Mouse (Mus musculus) heart, postnatal 14 days (tissue): ENCODE results near the gene Rhpn2. TPM values are rescaled to one million over a fixed set of nuclear protein-coding genes. Genes with fewer than 3 reads are reported as not detected.

ENCODE experiments used
- DNase-seq, 2 experiments: peaks; one replicate each; pipeline ENCODE4 v3.0.0; 2021 to 2022
- intact Hi-C: fragments of 180-260 bp; cut with DNase I; formaldehyde crosslinking; loops from one replicate; pipeline ENCODE4 v1.15.1; 2025
- total RNA-seq, 2 experiments: library from RNA; stranded (reverse); gene quantifications; 2 replicates each; pipeline ENCODE4 v1.2.3; 2021

Gene Rhpn2
- total RNA-seq, 2 experiments from 2014 or later: 5.0 to 6.0 TPM

DNA sequence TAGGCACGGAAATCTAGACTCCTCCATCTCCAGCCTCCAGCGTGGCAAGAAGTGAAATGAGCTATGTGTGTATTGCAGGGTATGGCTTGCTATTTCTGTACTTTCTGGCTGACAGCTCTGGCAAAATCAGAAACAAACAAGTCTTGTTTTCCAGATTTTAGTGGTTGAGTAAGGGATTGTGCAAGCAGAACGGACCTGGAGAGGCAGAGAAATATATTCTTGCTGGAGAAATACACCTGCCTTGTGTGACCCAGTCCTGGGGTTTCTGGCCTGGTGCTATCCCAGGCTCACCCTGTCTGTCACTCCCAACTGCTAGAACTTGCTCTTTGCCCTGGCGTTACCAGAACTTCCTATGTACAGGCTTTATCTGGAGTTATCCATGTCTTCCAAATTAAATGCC is 8.5 kb downstream of the Rhpn2 start:
- DNase-seq: no peak
- intact Hi-C loops: no loop called here

DNA sequence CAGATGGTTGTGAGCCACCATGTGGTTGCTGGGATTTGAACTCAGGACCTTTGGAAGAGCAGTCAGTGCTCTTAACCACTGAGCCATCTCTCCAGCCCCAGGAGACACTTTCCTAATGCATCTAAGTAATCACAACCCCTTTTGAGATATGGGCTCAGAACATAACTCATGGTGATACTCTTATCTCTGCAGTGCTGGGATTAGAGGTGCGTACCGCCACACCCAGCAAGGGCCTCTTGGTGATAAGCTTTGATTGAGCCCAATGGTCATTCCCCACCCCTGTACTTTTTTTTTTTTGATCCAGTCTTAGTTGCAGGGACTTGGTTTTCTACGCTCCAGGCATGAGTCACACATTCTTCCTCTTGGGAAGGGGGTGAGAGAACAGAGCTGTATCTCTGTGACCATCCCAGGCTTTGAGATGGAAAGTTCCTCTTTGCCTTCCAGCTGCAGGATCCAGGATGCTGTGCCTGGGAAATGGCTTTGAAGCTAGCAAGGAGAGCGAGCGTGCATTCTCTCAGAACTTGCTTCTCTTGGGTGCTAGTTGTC is 10.9 kb downstream of the Rhpn2 start:
- no peak for DNase-seq
- intact Hi-C loops: no loop called here

DNA sequence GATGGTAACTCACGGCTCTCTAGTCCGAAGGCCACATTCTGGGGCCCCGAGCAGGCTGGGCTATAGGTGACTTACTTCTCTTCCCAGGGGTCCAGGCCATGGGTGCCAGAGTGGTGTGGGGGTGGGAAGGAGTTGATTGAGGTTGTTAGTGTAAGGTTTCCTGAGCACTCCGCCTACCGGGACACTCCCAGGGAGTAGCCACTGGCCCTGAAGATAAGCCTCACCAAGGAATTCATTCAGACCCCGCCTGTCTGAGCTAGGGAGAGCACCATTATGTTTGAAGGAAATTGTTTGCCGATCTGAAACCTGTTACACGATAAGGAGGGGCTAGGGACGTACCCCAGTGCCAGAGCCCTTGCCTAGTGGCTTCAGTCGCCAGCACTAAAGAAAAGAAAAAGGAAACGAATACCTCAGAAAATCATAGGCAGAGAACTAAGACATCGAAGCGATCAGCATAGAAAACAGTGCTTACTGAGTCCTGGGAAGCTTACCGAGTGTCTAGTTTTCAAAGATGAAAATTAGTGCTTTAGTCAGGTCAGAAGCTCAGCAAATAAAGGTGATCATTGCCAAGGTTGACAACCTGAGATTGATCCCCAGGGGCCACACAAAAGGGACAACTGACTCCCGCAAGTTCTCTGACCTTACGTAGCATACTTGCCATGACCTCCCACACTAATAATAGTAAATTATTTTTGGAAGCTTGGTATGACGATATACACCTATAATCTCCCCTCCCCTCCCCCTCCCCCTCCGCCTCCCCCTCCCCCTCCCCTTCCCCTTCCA is 14.1 kb downstream of the Rhpn2 start:
- intact Hi-C loops: no loop called here
- no peak for DNase-seq

DNA sequence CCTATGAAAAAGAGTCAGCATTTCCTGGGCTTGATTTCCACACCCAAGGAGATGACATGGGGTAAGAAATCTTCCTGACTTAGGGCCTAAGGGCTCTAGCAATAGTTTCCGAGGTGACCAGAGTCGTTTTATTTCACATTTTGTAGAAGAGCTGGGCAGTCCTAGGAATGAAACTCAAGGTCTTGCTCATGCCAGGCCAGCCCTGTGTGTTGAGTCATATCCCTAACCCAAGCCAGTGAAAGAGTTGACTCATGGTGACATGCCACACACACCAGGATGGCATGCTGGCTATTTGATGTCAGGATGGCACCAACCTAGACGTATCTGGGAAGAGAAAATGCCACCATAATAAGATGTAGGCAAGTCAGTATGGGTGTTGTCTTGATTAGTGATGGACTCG is 15.1 kb downstream of the Rhpn2 start:
- intact Hi-C loops: no loop called here
- no peak for DNase-seq

DNA sequence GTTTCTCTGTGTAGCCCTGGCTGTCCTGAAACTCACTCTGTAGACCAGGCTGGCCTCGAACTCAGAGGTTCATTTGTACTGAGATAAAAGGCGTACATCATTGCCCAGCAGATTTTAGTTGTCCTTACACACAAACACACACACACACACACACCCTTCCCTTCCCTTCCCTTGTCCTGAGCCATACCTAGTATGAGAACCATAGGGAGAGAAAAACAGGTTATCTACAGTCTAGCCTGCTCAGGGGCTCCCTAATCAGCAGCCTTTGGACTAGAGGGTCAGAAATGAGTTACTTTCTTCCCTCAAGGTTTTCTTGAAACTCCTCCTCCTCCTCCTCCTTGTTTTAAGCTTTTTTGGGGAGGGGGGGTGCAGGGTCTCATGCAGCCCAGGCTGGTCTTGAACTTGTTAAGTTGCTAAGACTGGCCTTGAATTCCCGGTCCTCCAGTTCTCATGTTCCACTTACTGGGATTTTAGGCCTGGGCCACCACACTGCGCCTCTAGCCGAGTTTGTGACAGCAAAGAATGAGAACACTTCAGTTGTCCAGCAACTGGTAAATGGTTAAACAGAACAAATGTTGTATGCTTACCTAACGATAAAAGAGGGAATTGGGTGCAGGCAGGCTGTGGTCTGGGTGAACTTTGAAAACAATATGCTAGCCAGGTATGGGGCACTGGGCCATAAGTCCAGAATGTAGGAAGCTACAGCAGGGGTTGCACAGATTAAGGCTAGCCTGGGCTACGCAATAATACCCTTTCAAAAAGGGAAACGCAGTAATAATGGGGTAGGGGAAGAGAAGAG is 16.1 kb downstream of the Rhpn2 start:
- no peak for DNase-seq
- intact Hi-C loops: no loop called here

DNA sequence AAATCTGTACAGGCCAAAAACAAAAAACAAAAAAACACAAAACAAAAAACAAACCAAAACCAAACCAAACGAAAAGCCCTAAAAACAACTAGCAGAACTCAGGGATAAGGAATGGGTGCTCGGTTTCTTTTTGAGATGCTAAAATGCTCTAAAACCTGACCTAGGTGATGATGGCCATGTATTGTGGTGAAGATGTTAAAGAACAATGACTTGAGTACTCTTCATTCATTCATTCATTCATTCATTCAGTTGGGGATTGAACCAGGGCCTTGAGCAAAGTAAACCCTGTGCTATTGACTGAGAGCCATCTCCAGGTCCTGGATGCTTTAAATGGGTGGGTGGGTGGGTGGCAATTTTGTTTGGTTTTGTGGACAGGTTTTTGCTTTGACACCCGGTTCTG is 17.2 kb downstream of the Rhpn2 start:
- DNase-seq: no peak
- intact Hi-C loops: no loop called here

DNA sequence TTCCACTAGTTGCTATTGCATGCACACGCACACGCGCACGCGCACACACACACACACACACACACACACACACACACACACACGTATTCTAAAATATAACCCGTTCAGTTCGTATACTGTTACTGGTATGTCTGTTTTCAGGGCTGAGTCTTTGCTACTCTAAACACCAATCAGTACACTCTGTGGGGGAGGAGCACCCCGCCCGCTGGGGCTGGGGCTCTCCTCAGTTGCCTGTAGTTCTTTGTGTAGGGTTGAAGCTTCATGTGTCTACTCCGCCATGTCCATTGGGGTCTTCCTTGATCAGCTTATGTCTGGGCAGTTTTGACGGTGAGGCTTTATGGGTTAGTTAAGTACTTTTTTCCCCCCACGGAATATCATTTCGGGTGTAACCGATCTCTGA is 19.3 kb downstream of the Rhpn2 start:
- intact Hi-C loops: no loop called here
- no peak for DNase-seq

DNA sequence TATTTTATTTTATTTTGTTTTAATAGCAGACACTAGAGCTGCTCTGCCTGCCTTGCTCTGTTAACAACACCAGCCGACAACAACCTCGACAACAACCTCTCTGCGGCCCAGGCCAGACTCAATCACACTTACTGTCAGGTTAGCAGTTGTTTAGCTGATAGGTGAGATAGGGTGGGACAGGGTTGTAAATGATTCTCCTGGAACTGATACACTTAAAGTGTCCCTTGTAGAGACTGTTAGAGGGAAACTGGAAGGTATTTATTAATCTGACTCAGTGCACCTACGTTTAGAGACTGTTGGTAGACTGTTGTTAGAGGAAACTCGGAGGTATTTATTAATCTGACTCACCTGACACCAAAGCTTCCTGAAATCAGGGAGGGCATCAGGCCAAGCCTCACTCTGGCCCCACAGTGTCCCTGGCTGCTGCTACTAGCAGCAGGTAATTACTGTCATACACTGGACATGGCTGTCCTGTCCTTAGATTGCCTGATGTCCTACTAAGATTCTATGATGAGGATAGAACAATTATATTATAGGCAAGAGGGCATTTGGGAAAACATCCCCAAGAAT is 21.4 kb downstream of the Rhpn2 start:
- no peak for DNase-seq
- intact Hi-C loops: no loop called here

DNA sequence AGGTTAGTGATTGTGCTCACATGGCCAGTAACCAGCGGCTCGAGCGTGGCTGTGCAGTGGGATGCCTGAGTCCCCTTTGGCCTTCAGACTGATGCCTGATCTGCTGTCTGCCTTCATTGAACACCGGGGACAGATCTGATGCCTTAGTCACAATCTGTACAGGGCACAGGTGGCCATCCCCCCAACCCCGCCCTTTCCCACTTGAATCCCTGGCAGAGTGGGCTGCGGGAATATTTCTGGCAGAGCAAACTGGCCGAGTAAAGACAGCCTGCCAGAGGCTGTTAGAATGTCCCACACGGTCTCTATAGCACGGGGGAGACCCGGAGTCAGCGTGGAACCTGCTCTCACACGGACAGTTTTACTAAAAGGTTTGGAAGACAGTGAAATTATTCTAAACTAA is 23.7 kb downstream of the Rhpn2 start:
- intact Hi-C loops: no loop called here
- DNase-seq: no peak

DNA sequence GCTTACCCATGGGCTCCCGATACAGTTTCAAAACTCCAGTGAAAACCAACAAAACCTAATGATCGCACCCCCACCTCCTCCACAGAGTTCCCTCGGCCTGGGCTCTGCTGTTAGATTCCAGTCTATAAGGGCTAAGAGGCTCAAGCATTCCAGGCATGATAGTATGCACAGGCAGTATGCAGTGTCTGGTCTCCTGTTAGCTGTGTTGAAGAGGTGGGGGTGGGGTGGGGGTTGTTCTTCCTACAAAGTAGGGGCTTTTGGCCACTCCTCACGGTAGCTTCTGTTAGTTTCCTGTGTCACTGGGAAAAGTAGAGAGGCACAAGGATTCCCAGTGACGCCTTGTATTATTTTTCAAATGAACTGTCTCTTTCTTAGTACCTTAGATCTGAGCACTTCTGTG is 28.3 kb downstream of the Rhpn2 start:
- no peak for DNase-seq
- intact Hi-C loops: no loop called here

DNA sequence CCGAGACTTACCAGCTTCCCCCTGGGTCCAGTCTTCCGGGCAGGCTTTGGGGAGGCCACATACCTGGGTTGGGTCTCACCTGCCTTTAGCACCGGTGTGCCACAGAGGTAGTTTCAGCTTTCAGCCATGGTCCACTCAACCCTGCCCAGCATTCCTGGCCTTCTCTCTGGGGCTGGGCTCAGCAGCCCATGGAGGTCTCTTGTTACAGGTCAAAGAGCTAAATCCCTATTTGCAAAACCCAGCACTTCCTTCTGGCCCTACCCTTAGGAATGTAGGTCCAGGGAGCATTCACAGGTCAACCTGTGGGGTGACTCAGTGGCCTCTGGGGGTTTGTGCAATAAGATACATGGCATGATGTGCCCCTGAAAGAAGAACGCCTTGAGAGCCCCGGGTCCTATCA is 28.9 kb downstream of the Rhpn2 start:
- no peak for DNase-seq
- intact Hi-C loops: no loop called here

DNA sequence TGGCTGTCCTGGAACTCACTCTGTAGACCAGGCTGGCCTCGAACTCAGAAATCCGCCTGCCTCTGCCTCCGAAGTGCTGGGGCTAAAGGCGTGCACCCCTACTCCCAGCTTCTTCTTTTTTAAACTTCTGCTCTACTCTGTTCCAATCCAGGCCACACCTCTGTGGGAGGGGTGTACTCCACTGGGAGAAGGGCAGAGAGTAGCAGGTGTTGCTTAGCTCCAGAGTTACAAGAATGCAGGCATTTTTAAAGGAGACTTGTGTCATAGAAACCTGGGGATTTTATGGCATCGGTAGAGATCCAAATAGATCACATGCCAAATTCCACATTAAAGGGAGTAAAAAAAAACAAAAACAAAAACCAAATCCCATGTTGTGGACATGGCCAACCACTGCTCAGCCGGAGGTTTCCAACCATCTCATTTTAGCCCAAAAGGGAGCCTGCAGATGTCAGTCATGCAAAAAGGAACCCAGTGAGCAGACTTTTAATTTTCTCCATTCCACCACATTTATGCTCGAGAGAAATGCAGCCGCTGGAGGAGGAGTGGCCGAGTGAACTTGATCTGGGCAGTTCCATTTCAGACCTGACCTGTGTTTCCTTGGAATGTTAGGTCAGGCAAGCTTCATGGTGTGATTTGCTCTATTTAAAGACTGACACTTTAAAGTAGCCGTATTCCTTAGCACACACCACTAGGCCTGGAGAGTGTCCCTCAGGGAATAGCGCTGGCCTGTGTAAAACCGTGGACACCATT is 31.4 kb downstream of the Rhpn2 start:
- intact Hi-C loops: no loop called here
- DNase-seq: no peak

DNA sequence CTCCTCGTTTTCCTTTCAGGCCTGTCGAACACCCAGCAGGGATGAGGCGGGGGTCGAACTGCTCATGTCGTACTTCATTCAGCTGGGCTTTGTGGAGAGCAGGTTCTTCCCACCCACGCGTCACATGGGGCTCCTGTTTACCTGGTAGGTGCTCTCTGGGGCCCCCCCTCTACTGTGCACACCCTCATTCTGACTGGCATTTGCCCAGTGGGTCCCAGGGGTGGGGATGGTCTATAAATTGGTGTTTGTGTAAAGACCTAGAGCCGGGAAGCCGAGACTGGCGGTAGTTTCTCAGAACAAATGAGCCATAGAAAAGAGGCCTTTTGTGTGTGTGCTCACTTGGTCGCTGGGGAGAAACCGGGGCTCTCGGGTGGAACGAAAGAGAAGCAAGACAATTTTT is 37.1 kb downstream of the Rhpn2 start:
- intact Hi-C loops: no loop called here

DNA sequence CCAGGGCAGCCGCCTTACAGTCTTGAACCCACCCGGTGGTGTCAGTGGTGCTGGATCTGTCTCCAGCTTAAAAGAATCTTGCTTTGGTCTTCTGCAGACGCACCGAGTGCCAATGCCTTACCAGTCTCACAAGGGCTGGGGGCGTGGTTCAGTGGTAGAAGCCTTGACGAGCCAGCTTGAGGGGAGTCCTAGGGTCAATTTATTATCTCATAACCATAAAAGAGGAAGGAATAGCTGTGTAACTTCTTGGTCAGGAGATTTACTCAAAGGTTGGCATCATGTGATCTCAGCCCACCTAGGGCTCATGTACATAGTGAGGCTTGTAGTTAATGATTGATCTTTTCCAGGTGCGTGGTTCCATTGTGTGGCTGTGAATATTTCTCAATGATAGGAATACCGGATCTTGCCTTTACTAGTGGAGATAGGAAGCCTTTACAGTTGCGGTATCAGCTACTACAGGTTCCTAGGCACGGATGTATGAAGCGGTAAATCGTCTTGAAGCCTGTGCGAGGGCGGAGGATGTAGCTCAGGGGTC is 38.6 kb downstream of the Rhpn2 start:
- DNase-seq: no peak
- intact Hi-C loops: no loop called here

More for the DNA sequence above, 37.1 kb downstream of the Rhpn2 start:
- no peak for DNase-seq

DNA sequence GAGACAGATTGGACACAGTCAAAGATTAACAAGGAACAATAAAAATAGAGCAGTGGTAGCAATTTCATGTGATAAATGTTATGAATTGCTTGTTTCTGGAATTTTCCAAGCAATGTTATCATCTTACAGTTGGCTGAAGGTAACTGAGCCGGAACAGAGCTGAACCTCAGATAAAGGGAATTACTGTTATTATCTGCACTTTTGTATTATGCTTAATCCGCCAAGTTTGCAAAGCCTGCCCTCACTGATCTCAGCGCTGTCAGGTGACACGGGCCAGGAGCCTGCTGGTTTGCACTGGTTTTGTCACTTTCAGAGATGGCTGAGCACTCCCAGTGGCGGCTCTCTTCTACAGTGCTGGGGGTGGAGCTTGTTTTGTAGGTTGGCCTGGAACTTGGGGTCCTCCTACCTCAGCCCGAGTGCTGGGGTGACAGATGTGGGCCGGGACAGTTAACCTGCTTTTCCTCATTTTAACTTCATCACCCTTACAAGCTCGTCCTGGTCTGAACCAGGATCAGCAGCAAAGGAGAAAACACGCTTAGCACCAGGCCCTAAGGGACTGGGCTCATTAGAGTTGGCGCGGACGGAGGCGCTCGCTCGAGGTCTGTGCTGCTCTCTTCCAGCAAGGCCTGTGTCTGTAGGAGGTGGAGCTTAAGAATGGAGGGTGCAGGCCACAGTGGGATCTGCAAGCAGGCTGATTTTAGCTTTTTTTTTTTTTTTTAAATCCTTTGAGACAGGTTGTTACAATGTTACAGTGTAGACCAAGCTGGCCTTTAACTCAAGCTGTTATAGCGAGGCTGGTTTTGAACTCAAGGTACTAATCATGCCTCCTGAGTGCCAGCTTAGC is 39.4 kb downstream of the Rhpn2 start:
- intact Hi-C loops: no loop called here
- DNase-seq: no peak

DNA sequence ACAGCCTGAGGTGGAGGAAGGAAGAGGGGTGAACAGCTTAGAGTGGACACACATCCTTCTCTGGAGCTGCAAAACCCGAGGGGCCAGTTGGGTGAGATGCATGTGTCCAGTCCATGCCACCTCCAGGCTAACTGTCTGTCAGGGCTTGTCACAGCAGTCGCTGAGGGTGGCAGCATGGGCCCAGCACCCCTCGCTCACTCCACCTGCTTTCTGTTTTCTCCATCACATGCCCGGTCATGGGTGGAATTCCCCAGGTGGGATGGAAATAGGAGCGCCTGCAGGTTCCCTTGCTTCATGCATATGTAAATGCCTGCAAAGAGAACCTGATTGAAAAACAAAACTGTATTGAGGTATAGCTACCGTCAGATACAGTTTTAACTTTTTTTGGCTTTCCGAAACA is 40.3 kb downstream of the Rhpn2 start:
- no peak for DNase-seq
- intact Hi-C loops: no loop called here

DNA sequence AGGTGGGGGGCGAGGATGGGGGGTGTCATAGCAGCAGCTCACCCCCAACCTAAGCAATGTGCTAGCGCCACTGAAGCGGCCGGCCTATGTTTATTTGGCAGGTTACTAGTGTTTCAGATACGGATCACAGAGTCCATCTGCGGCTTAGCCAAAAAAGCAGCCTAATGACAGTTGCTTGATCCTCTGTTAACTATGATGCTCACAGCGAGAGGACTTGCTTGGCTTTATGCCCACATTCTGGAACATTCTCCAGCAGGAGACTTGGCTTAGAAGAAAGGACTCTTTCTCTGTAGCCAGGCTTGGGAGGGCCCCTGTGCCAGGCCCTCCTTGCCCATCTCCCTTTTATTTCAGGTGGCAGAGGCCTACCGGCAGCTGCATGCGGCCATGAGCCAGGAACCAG is 42.7 kb downstream of the Rhpn2 start:
- intact Hi-C loops: no loop called here
- no peak for DNase-seq

DNA sequence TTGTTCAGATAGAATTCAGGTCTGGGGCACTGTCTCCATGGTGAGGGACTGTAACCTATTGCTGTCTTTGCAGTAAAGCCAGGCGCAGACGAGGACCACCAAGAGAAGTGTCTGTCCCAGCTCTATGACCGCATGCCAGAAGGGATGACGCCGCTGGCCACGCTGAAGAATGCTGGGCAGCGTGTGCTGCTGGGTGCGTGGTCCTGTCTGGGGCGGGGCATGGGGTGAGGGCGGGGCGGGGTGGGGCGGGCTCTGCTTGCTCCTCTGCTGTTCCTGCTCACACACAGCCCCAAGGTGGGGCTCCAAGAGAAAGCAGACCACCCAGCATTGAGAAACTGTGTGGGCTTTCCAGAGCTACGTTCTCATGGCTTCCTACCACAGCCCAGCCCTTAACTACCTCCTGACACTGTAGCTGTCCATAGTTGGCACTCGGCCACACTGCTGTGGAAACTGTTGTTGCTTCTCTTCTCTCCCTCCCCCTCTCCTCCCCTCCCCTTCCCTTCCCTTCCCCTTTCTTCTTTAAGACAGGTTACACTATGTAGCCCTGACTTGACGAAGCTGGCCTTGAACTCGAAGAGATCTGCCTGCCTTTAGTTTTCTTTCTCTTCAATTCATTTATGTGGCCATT is 45.6 kb downstream of the Rhpn2 start:
- peak in 1 of 2 experiments; percentile 15 for DNase-seq
- intact Hi-C loops: no loop called here

DNA sequence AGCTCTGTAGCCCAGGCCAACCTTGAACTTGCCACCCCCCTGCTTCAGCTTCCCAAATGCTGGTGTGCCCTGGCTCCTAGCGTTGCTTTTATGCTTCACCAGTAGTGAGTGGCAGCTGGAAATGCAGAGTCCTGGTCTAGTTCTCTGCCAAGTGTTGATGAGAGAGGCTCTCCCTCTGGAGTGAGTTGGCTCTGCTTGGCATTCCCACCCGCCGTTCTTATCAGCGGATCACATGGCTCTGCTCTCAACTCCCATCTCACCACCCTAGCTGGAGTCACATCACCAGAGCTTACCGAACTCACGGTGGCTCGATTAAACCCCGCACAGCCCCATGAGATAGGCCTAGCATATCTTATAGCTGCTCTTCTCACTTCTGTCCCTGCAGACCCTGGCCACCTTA is 46.4 kb downstream of the Rhpn2 start:
- DNase-seq: peak in 1 of 2 experiments; percentile 34
- intact Hi-C loops: no loop called here
